Mouse (Mus musculus): Measurements from ENCODE around the gene Caps2. TPM values are rescaled to one million over a fixed set of nuclear protein-coding genes. Genes with fewer than 3 reads are reported as not detected.
A peak's percentile ranks its signal among the peaks of the same experiment; 100 is the strongest.
"Not testable (repeated sequence)": the region's sequence is repeated elsewhere in the genome, so short reads cannot be mapped to it uniquely, and the experiment has no call there.

Caps2 gene
- polyA plus RNA-seq, 1 experiment from 2014 or later = 0.80 TPM

GRCm38 (mm10) chr10:112177027-112177426 lies 13.6 kb downstream of the Caps2 start:
- H3K4me3 ChIP-seq (ENCODE audit: low read depth, low read length); H3K4me2 ChIP-seq (replicated peaks; ENCODE audit: low read depth, low read length); H3K36me3 ChIP-seq (ENCODE audit: control insufficient read depth, insufficient read depth, low read length); DNase-seq (ENCODE audit: low spot score); ATAC-seq (ENCODE audit: low FRiP score); H3K27me3 ChIP-seq (ENCODE audit: control insufficient read depth, insufficient read depth, low read length); H3K9me3 ChIP-seq (ENCODE audit: control insufficient read depth, low read length); H3K9ac ChIP-seq (ENCODE audit: low read depth, low read length); H3K27ac ChIP-seq (ENCODE audit: low read depth, low read length); H3K4me1 ChIP-seq (replicated peaks; ENCODE audit: control insufficient read depth, insufficient read depth, low read length): not testable (repeated sequence)
- WGBS = 41% methylated on average over 13 of the region's 13 CpGs

GRCm38 (mm10) chr10:112193919-112194318 lies 30.5 kb downstream of the Caps2 start:
- H3K4me1 ChIP-seq (replicated peaks; ENCODE audit: control insufficient read depth, insufficient read depth, low read length); H3K4me2 ChIP-seq (replicated peaks; ENCODE audit: low read depth, low read length); H3K27me3 ChIP-seq (ENCODE audit: control insufficient read depth, insufficient read depth, low read length); ATAC-seq (ENCODE audit: low FRiP score); H3K36me3 ChIP-seq (ENCODE audit: control insufficient read depth, insufficient read depth, low read length); DNase-seq (ENCODE audit: low spot score); H3K4me3 ChIP-seq (ENCODE audit: low read depth, low read length); H3K9ac ChIP-seq (ENCODE audit: low read depth, low read length); H3K27ac ChIP-seq (ENCODE audit: low read depth, low read length); H3K9me3 ChIP-seq (ENCODE audit: control insufficient read depth, low read length): not testable (repeated sequence)
- 82% methylated on average over 2 of the region's 2 CpGs for WGBS

- H3K4me3 ChIP-seq (ENCODE audit: low read depth, low read length) = no peak overlapping the region
- no peaks in the 10 kb centered on the region for H3K36me3 ChIP-seq (ENCODE audit: control insufficient read depth, insufficient read depth, low read length)
- H3K9ac ChIP-seq (ENCODE audit: low read depth, low read length) = no peak overlapping the region
- H3K4me2 ChIP-seq (replicated peaks; ENCODE audit: low read depth, low read length) = no peak overlapping the region
- H3K4me1 ChIP-seq (replicated peaks; ENCODE audit: control insufficient read depth, insufficient read depth, low read length) = no peaks in the 10 kb centered on the region
- no peaks in the 10 kb centered on the region for H3K9me3 ChIP-seq (ENCODE audit: control insufficient read depth, low read length)
- no peaks in the 10 kb centered on the region for H3K27me3 ChIP-seq (ENCODE audit: control insufficient read depth, insufficient read depth, low read length)
- DNase-seq (ENCODE audit: low spot score) = peak; percentile 34
- ATAC-seq (ENCODE audit: low FRiP score) = no peak; the same call in 1 of the 2 replicates
- 66% methylated on average over 2 of the region's 2 CpGs for WGBS
- no peak overlapping the region for H3K27ac ChIP-seq (ENCODE audit: low read depth, low read length)
These were observed 40.0 kb downstream of the Caps2 start for GRCm38 (mm10) chr10:112203463-112203862.

- H3K4me2 ChIP-seq (replicated peaks; ENCODE audit: low read depth, low read length) = no peak overlapping the region
- ATAC-seq (ENCODE audit: low FRiP score) = no peak
- DNase-seq (ENCODE audit: low spot score) = no peak
- no peak overlapping the region for H3K27ac ChIP-seq (ENCODE audit: low read depth, low read length)
- no peaks in the 10 kb centered on the region for H3K36me3 ChIP-seq (ENCODE audit: control insufficient read depth, insufficient read depth, low read length)
- no peak overlapping the region for H3K4me3 ChIP-seq (ENCODE audit: low read depth, low read length)
- H3K9me3 ChIP-seq (ENCODE audit: control insufficient read depth, low read length) = no peaks in the 10 kb centered on the region
- no peaks in the 10 kb centered on the region for H3K4me1 ChIP-seq (replicated peaks; ENCODE audit: control insufficient read depth, insufficient read depth, low read length)
- no peak overlapping the region for H3K9ac ChIP-seq (ENCODE audit: low read depth, low read length)
- H3K27me3 ChIP-seq (ENCODE audit: control insufficient read depth, insufficient read depth, low read length) = no peaks in the 10 kb centered on the region
- WGBS = 94% methylated on average over 1 of the region's 1 CpGs
These were observed 63.7 kb downstream of the Caps2 start for GRCm38 (mm10) chr10:112227073-112227472.

GRCm38 (mm10) chr10:112229091-112229843 lies 65.8 kb downstream of the Caps2 start:
- H3K27ac ChIP-seq (ENCODE audit: low read depth, low read length); H3K36me3 ChIP-seq (ENCODE audit: control insufficient read depth, insufficient read depth, low read length); H3K9me3 ChIP-seq (ENCODE audit: control insufficient read depth, low read length); ATAC-seq (ENCODE audit: low FRiP score); H3K4me3 ChIP-seq (ENCODE audit: low read depth, low read length); H3K4me1 ChIP-seq (replicated peaks; ENCODE audit: control insufficient read depth, insufficient read depth, low read length); H3K9ac ChIP-seq (ENCODE audit: low read depth, low read length); DNase-seq (ENCODE audit: low spot score); H3K4me2 ChIP-seq (replicated peaks; ENCODE audit: low read depth, low read length); H3K27me3 ChIP-seq (ENCODE audit: control insufficient read depth, insufficient read depth, low read length): not testable (repeated sequence)
- WGBS = 43% methylated on average over 6 of the region's 6 CpGs

- not testable (repeated sequence) for H3K4me1 ChIP-seq (replicated peaks; ENCODE audit: control insufficient read depth, insufficient read depth, low read length); H3K4me2 ChIP-seq (replicated peaks; ENCODE audit: low read depth, low read length); ATAC-seq (ENCODE audit: low FRiP score); DNase-seq (ENCODE audit: low spot score); H3K9me3 ChIP-seq (ENCODE audit: control insufficient read depth, low read length); H3K27ac ChIP-seq (ENCODE audit: low read depth, low read length); H3K4me3 ChIP-seq (ENCODE audit: low read depth, low read length); H3K27me3 ChIP-seq (ENCODE audit: control insufficient read depth, insufficient read depth, low read length); H3K9ac ChIP-seq (ENCODE audit: low read depth, low read length); H3K36me3 ChIP-seq (ENCODE audit: control insufficient read depth, insufficient read depth, low read length)
- WGBS = 17% methylated on average over 1 of the region's 1 CpGs
These were observed 69.3 kb downstream of the Caps2 start for GRCm38 (mm10) chr10:112232733-112233132.

- not testable (repeated sequence) for H3K9ac ChIP-seq (ENCODE audit: low read depth, low read length); H3K36me3 ChIP-seq (ENCODE audit: control insufficient read depth, insufficient read depth, low read length); H3K4me1 ChIP-seq (replicated peaks; ENCODE audit: control insufficient read depth, insufficient read depth, low read length); H3K4me3 ChIP-seq (ENCODE audit: low read depth, low read length); H3K27me3 ChIP-seq (ENCODE audit: control insufficient read depth, insufficient read depth, low read length); H3K9me3 ChIP-seq (ENCODE audit: control insufficient read depth, low read length); ATAC-seq (ENCODE audit: low FRiP score); DNase-seq (ENCODE audit: low spot score); H3K4me2 ChIP-seq (replicated peaks; ENCODE audit: low read depth, low read length); H3K27ac ChIP-seq (ENCODE audit: low read depth, low read length)
- 84% methylated on average over 5 of the region's 5 CpGs for WGBS
These were observed 72.0 kb downstream of the Caps2 start for GRCm38 (mm10) chr10:112235396-112235940.

- no peaks in the 10 kb centered on the region for H3K36me3 ChIP-seq (ENCODE audit: control insufficient read depth, insufficient read depth, low read length)
- no peaks in the 10 kb centered on the region for H3K27me3 ChIP-seq (ENCODE audit: control insufficient read depth, insufficient read depth, low read length)
- H3K27ac ChIP-seq (ENCODE audit: low read depth, low read length) = no peak overlapping the region
- no peak overlapping the region for H3K9ac ChIP-seq (ENCODE audit: low read depth, low read length)
- ATAC-seq (ENCODE audit: low FRiP score) (no peak), DNase-seq (ENCODE audit: low spot score) (no peak)
- no peaks in the 10 kb centered on the region for H3K4me1 ChIP-seq (replicated peaks; ENCODE audit: control insufficient read depth, insufficient read depth, low read length)
- H3K9me3 ChIP-seq (ENCODE audit: control insufficient read depth, low read length) = no peaks in the 10 kb centered on the region
- 64% methylated on average over 2 of the region's 2 CpGs for WGBS
- H3K4me2 ChIP-seq (replicated peaks; ENCODE audit: low read depth, low read length) = no peak overlapping the region
- H3K4me3 ChIP-seq (ENCODE audit: low read depth, low read length) = no peak overlapping the region
These were observed 84.9 kb downstream of the Caps2 start for GRCm38 (mm10) chr10:112248273-112248672.

- no peak overlapping the region for H3K9ac ChIP-seq (ENCODE audit: low read depth, low read length)
- H3K27me3 ChIP-seq (ENCODE audit: control insufficient read depth, insufficient read depth, low read length) = no peaks in the 10 kb centered on the region
- no peaks in the 10 kb centered on the region for H3K36me3 ChIP-seq (ENCODE audit: control insufficient read depth, insufficient read depth, low read length)
- ATAC-seq (ENCODE audit: low FRiP score) (no peak), DNase-seq (ENCODE audit: low spot score) (no peak)
- no peaks in the 10 kb centered on the region for H3K9me3 ChIP-seq (ENCODE audit: control insufficient read depth, low read length)
- no peaks in the 10 kb centered on the region for H3K4me1 ChIP-seq (replicated peaks; ENCODE audit: control insufficient read depth, insufficient read depth, low read length)
- no peak overlapping the region for H3K4me2 ChIP-seq (replicated peaks; ENCODE audit: low read depth, low read length)
- no peak overlapping the region for H3K4me3 ChIP-seq (ENCODE audit: low read depth, low read length)
- 90% methylated on average over 3 of the region's 3 CpGs for WGBS
- no peak overlapping the region for H3K27ac ChIP-seq (ENCODE audit: low read depth, low read length)
These were observed 100.0 kb downstream of the Caps2 start for GRCm38 (mm10) chr10:112263467-112263866.
